Mouse (Mus musculus) CH12.LX (cell line): Measurements from ENCODE around the gene Nptn. TPM values are rescaled to one million over a fixed set of nuclear protein-coding genes. Genes with fewer than 3 reads are reported as not detected.

Source experiments
- DNase-seq: peaks from one replicate; pipeline ENCODE4 v3.0.0-alpha.2; 2013; ENCODE audit errors: extremely low read depth
- H3K27ac ChIP-seq: 2 replicates; pipeline ENCODE4 v1.5.1; 2012; ENCODE audit warnings: low read depth, mild to moderate bottlenecking, control low read depth, moderate library complexity; ENCODE audit not compliant: insufficient read depth
- H3K27me3 ChIP-seq: replicated peaks from 2 replicates; pipeline ENCODE3; 2012; ENCODE audit warnings: inconsistent platforms
- H3K36me3 ChIP-seq, 2 experiments: replicated peaks in 1 of 2; 2 replicates each; pipeline versions ENCODE3 to v1.6.1; 2012; ENCODE audit warnings: inconsistent platforms in 1 of 2, low read length in 1 of 2, mild to moderate bottlenecking in 1 of 2, mixed read lengths in 1 of 2, moderate library complexity in 1 of 2; ENCODE audit not compliant: control insufficient read depth in 1 of 2, insufficient read depth in 1 of 2
- H3K4me1 ChIP-seq, 2 experiments: 2 replicates each; pipeline ENCODE4 v1.6.1; 2012; ENCODE audit warnings: inconsistent platforms in 1 of 2, moderate library complexity in 1 of 2; ENCODE audit not compliant: insufficient read depth in 2 of 2, control insufficient read depth in 1 of 2
- H3K4me2 ChIP-seq: 2 replicates; pipeline ENCODE4 v1.6.1; 2012; ENCODE audit warnings: low read depth, mild to moderate bottlenecking, control low read depth; ENCODE audit not compliant: poor library complexity, insufficient read depth, severe bottlenecking
- H3K4me3 ChIP-seq, 3 experiments: fragments of 150-350 bp in 1 of 3; sonication (generic) in 1 of 3; replicated peaks in 1 of 3; 2 replicates each; pipeline versions ENCODE3 to v1.5.1; 2011 to 2012; ENCODE audit warnings: low read depth in 2 of 3, low read length in 2 of 3, mild to moderate bottlenecking in 2 of 3, moderate library complexity in 2 of 3, control low read depth in 1 of 3, improper control_type of control experiment in 1 of 3, inconsistent platforms in 1 of 3, mixed read lengths in 1 of 3; ENCODE audit not compliant: poor library complexity in 1 of 3
- H3K79me2 ChIP-seq: replicated peaks from 2 replicates; pipeline ENCODE4 v1.6.1; 2012; ENCODE audit warnings: mild to moderate bottlenecking, moderate library complexity; ENCODE audit not compliant: control insufficient read depth, poor library complexity, insufficient read depth, severe bottlenecking; ENCODE audit errors: extremely low read depth
- H3K9ac ChIP-seq: 2 replicates; pipeline ENCODE4 v1.6.1; 2012; ENCODE audit warnings: low read depth, mild to moderate bottlenecking, control low read depth, moderate library complexity; ENCODE audit not compliant: insufficient read depth
- H3K9me3 ChIP-seq: replicated peaks from 2 replicates; pipeline ENCODE3; 2012; ENCODE audit warnings: low read length, inconsistent platforms, mixed read lengths
- BHLHE40 ChIP-seq: IDR thresholded peaks from 2 replicates; pipeline ENCODE4 v1.6.1; 2011; ENCODE audit warnings: mild to moderate bottlenecking, low read depth, low read length, improper control_type of control experiment
- CHD1 ChIP-seq: IDR thresholded peaks from 2 replicates; pipeline ENCODE4 v1.6.1; 2012; ENCODE audit warnings: low read depth, low read length, improper control_type of control experiment, inconsistent platforms
- CHD2 ChIP-seq: IDR thresholded peaks from 2 replicates; pipeline ENCODE4 v1.6.1; 2011; ENCODE audit warnings: low read length, improper control_type of control experiment
- CTCF ChIP-seq, 2 experiments: IDR thresholded peaks in 1 of 2; conservative IDR thresholded peaks in 1 of 2; 2 replicates each; pipeline ENCODE4 v1.5.1; 2011 to 2012; ENCODE audit warnings: low read depth in 2 of 2, low read length in 2 of 2, improper control_type of control experiment in 1 of 2, inconsistent platforms in 1 of 2, mild to moderate bottlenecking in 1 of 2, moderate library complexity in 1 of 2
- E2F4 ChIP-seq: IDR thresholded peaks from 2 replicates; pipeline ENCODE4 v1.6.1; 2011; ENCODE audit warnings: low read depth, low read length, improper control_type of control experiment; ENCODE audit not compliant: insufficient replicate concordance
- ELF1 ChIP-seq: IDR thresholded peaks from 2 replicates; pipeline ENCODE4 v1.6.1; 2014; ENCODE audit warnings: low read depth, mild to moderate bottlenecking, inconsistent platforms, low read length, improper control_type of control experiment
- ETS1 ChIP-seq: conservative IDR thresholded peaks from 2 replicates; pipeline ENCODE4 v1.6.1; 2012; ENCODE audit warnings: low read depth, mild to moderate bottlenecking, inconsistent platforms, low read length, improper control_type of control experiment, moderate library complexity
- GABPA ChIP-seq: IDR thresholded peaks from 2 replicates; pipeline ENCODE4 v1.6.1; 2012; ENCODE audit warnings: low read depth, low read length, improper control_type of control experiment, inconsistent platforms; ENCODE audit not compliant: insufficient replicate concordance
- HCFC1 ChIP-seq: IDR thresholded peaks from 2 replicates; pipeline ENCODE4 v1.6.1; 2012; ENCODE audit warnings: low read depth, mild to moderate bottlenecking, inconsistent platforms, low read length, improper control_type of control experiment
- IRF4 ChIP-seq: IDR thresholded peaks from 2 replicates; pipeline ENCODE4 v1.6.1; 2014; ENCODE audit warnings: low read depth, mild to moderate bottlenecking, inconsistent platforms, low read length, improper control_type of control experiment
- KAT2A ChIP-seq: IDR thresholded peaks from 2 replicates; pipeline ENCODE4 v1.6.1; 2012; ENCODE audit warnings: low read length, improper control_type of control experiment, inconsistent platforms; ENCODE audit not compliant: insufficient replicate concordance
- MAX ChIP-seq: IDR thresholded peaks from 2 replicates; pipeline ENCODE4 v1.6.1; 2011; ENCODE audit warnings: low read length, improper control_type of control experiment
- MAZ ChIP-seq: IDR thresholded peaks from 2 replicates; pipeline ENCODE4 v1.6.1; 2012; ENCODE audit warnings: low read depth, mild to moderate bottlenecking, inconsistent platforms, low read length, improper control_type of control experiment, moderate library complexity
- MXI1 ChIP-seq: IDR thresholded peaks from 2 replicates; pipeline ENCODE4 v1.6.1; 2011; ENCODE audit warnings: mild to moderate bottlenecking, low read depth, low read length, improper control_type of control experiment
- NRF1 ChIP-seq: IDR thresholded peaks from 2 replicates; pipeline ENCODE4 v1.6.1; 2014; ENCODE audit warnings: low read depth, mild to moderate bottlenecking, inconsistent platforms, low read length, improper control_type of control experiment, moderate library complexity
- PAX5 ChIP-seq: IDR thresholded peaks from 2 replicates; pipeline ENCODE4 v1.6.1; 2012; ENCODE audit warnings: low read length, inconsistent platforms, mixed read lengths
- POLR2A ChIP-seq: IDR thresholded peaks from 2 replicates; pipeline ENCODE4 v1.6.1; 2011; ENCODE audit warnings: low read depth, mild to moderate bottlenecking, improper control_type of control experiment, low read length
- POLR2AphosphoS2 ChIP-seq: IDR thresholded peaks from 2 replicates; pipeline ENCODE4 v1.6.1; 2011; ENCODE audit warnings: low read depth, low read length, improper control_type of control experiment
- RCOR1 ChIP-seq: conservative IDR thresholded peaks from 2 replicates; pipeline ENCODE4 v1.6.1; 2012; ENCODE audit warnings: low read depth, mild to moderate bottlenecking, inconsistent platforms, low read length, improper control_type of control experiment
- SMC3 ChIP-seq: IDR thresholded peaks from 2 replicates; pipeline ENCODE4 v1.6.1; 2011; ENCODE audit warnings: low read depth, low read length, improper control_type of control experiment
- TBP ChIP-seq: conservative IDR thresholded peaks from 2 replicates; pipeline ENCODE4 v1.6.1; 2011; ENCODE audit warnings: low read depth, low read length, improper control_type of control experiment
- TCF12 ChIP-seq: IDR thresholded peaks from 2 replicates; pipeline ENCODE4 v1.6.1; 2014; ENCODE audit warnings: low read depth, mild to moderate bottlenecking, inconsistent platforms, low read length, improper control_type of control experiment
- UBTF ChIP-seq: IDR thresholded peaks from 2 replicates; pipeline ENCODE4 v1.6.1; 2012; ENCODE audit warnings: low read depth, mild to moderate bottlenecking, inconsistent platforms, low read length, improper control_type of control experiment, moderate library complexity
- USF1 ChIP-seq: IDR thresholded peaks from 2 replicates; pipeline ENCODE4 v1.6.1; 2014; ENCODE audit warnings: low read depth, mild to moderate bottlenecking, inconsistent platforms, low read length, improper control_type of control experiment
- USF2 ChIP-seq: conservative IDR thresholded peaks from 2 replicates; pipeline ENCODE4 v1.6.1; 2011; ENCODE audit warnings: low read depth, low read length, improper control_type of control experiment
- ZMIZ1 ChIP-seq: IDR thresholded peaks from 2 replicates; pipeline ENCODE4 v1.6.1; 2012; ENCODE audit warnings: low read depth, mild to moderate bottlenecking, inconsistent platforms, low read length, improper control_type of control experiment
- ZNF384 ChIP-seq: IDR thresholded peaks from 2 replicates; pipeline ENCODE4 v1.6.1; 2012; ENCODE audit warnings: low read depth, low read length, improper control_type of control experiment, inconsistent platforms
- dilution Hi-C: fragments of 300-500 bp; cut with MboI; formaldehyde crosslinking; loops from 2 replicates; pipeline ENCODE4 v1.14.3; 2020; ENCODE audit warnings: low sequenced_read_pairs; ENCODE audit not compliant: extremely low pct_unique_long_range_greater_than_20kb, extremely low pct_ligation_motif_present
- in situ Hi-C: fragments of 300-500 bp; cut with MboI; formaldehyde crosslinking; loops from 3 replicates; pipeline ENCODE4 v1.14.3; 2019; ENCODE audit warnings: low sequenced_read_pairs, low pct_ligation_motif_present, low pct_unique_long_range_greater_than_20kb, mixed read lengths
- polyA plus RNA-seq: library from polyadenylated mRNA; unstranded; fragments of >175 nt; gene quantifications from 2 replicates; pipeline ENCODE4 v1.2.1, GENCODE M21; 2012; ENCODE audit warnings: low read depth; ENCODE audit not compliant: insufficient read length
- total RNA-seq, 2 experiments: library from RNA; depleted of rRNA; stranded (reverse); fragments of 300-350 nt in 1 of 2; fragments of >200 nt in 1 of 2; gene quantifications; 2 replicates each; pipeline ENCODE4 v1.2.3; 2012 to 2014

Gene Nptn
- total and polyA plus RNA-seq, 3 experiments = 48.4 to 184 (median 175) TPM

GRCm38 (mm10) chr9:58549694-58550093 lies 32.3 kb upstream of the Nptn start:
- no peaks in the 10 kb centered on the region for H3K27me3 ChIP-seq
- no peaks in the 10 kb centered on the region for H3K36me3 ChIP-seq
- no peak overlapping the region for H3K4me3 ChIP-seq
- no peaks in the 10 kb centered on the region for H3K9me3 ChIP-seq
- TF ChIP-seq UBTF (no peak), TBP (no peak), IRF4 (no peak), GABPA (no peak), ETS1 (no peak), MAX (no peak), POLR2AphosphoS2 (no peak), NRF1 (no peak)
- H3K4me2 ChIP-seq = no peak overlapping the region
- no peak for DNase-seq
- peaks cover 14 to 50% of the 10 kb centered on the region in 2 experiments for H3K4me1 ChIP-seq
- dilution Hi-C loops = no loop called here
- H3K27ac ChIP-seq = no peak overlapping the region
- no peak overlapping the region for H3K9ac ChIP-seq
- no peaks in the 10 kb centered on the region for H3K79me2 ChIP-seq
- in situ Hi-C loops = loop anchor here (10.0 to 25.0 kb wide), 3 partner anchors 105 to 738 kb away; partner anchors contain the start of gene Adpgk

GRCm38 (mm10) chr9:58550928-58551327 lies 31.1 kb upstream of the Nptn start:
- dilution Hi-C loops = no loop called here
- no peaks in the 10 kb centered on the region for H3K27me3 ChIP-seq
- in situ Hi-C loops = loop anchor here (25.0 kb wide), 1 partner anchor 736 kb away; the partner anchor contains the start of gene Adpgk
- H3K9me3 ChIP-seq = no peaks in the 10 kb centered on the region
- H3K4me2 ChIP-seq = no peak overlapping the region
- TF ChIP-seq HCFC1 (no peak), CHD1 (no peak), TCF12 (no peak), RCOR1 (no peak), ZNF384 (no peak), SMC3 (no peak), MAX (no peak)
- H3K27ac ChIP-seq = no peak overlapping the region
- no peak for DNase-seq
- peaks cover 12 to 38% of the 10 kb centered on the region in 2 experiments for H3K4me1 ChIP-seq
- H3K9ac ChIP-seq = no peak overlapping the region
- H3K36me3 ChIP-seq = no peaks in the 10 kb centered on the region
- H3K79me2 ChIP-seq = no peaks in the 10 kb centered on the region
- no peak overlapping the region for H3K4me3 ChIP-seq

GRCm38 (mm10) chr9:58552083-58552482 lies 30.0 kb upstream of the Nptn start:
- H3K27me3 ChIP-seq = no peaks in the 10 kb centered on the region
- no peak for DNase-seq
- no peak overlapping the region for H3K27ac ChIP-seq
- in situ Hi-C loops = loop anchor here (25.0 kb wide), 1 partner anchor 735 kb away; the partner anchor contains the start of gene Adpgk
- no peaks in the 10 kb centered on the region for H3K36me3 ChIP-seq
- H3K79me2 ChIP-seq = no peaks in the 10 kb centered on the region
- H3K4me2 ChIP-seq = no peak overlapping the region
- no peak for TF ChIP-seq USF1
- TF ChIP-seq E2F4 = no peak
- TF ChIP-seq ELF1 = no peak
- no peak for TF ChIP-seq PAX5
- TF ChIP-seq POLR2A = no peak
- no peak for TF ChIP-seq ETS1
- no peak for TF ChIP-seq MAZ
- no peak for TF ChIP-seq UBTF
- TF ChIP-seq ZMIZ1 = no peak
- TF ChIP-seq BHLHE40 = no peak
- no peak for TF ChIP-seq MAX
- TF ChIP-seq USF2 = no peak
- no peak for TF ChIP-seq CHD2
- TF ChIP-seq MXI1 = no peak
- TF ChIP-seq TBP = no peak
- no peak for TF ChIP-seq CTCF (conservative IDR thresholded peaks at IDR 0.05 in 1 of 2, IDR thresholded peaks at IDR 0.05 in 1 of 2; ENCODE audit: low read depth in 2 of 2, low read length in 2 of 2)
- TF ChIP-seq KAT2A = no peak
- TF ChIP-seq TCF12 = no peak
- H3K9ac ChIP-seq = no peak overlapping the region
- H3K4me3 ChIP-seq = no peak overlapping the region
- no peaks in the 10 kb centered on the region for H3K9me3 ChIP-seq
- dilution Hi-C loops = no loop called here
- H3K4me1 ChIP-seq = peaks cover 14 to 38% of the 10 kb centered on the region in 2 experiments
